Mouse (Mus musculus) stomach, postnatal 0 days (tissue): ENCODE data around the gene Camk2b.

Source experiments
- CTCF ChIP-seq: IDR thresholded peaks from 2 replicates; pipeline ENCODE4 v1.5.1; 2016; ENCODE audit warnings: antibody characterized with exemption, low read depth, mild to moderate bottlenecking, moderate library complexity
- EP300 ChIP-seq: optimal IDR thresholded peaks from 2 replicates; pipeline ENCODE3; 2016; ENCODE audit warnings: antibody characterized with exemption

DNA sequence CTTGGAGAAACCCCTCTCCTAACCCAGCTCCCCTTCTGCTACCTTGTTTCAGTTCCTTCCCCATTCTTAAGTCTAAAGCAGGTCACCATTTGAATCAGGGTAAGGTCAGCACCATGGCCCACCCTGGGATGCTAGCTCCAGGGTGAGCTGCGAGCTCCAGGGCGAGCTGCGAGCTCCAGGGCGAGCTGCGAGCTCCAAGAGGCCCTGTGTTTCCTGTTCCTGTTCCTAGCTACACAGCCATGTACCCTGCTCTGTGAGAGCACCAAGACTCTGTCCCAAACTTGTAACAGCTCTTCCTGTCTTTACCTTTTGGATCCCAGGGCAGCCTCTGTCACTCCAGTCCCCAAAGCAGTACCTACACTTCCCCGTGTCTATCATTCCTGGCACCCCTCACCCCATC is 92.1 kb downstream of the Camk2b start:
- TF ChIP-seq CTCF (no peak), EP300 (no peak)
